Mouse (Mus musculus) fat pad, adult 2 months (tissue): Measurements from ENCODE around the gene Prkca.

Experiments
- DNase-seq: peaks from one replicate; pipeline ENCODE4 v3.0.0-alpha.2; 2011; ENCODE audit warnings: low read depth, low spot score; ENCODE audit errors: extremely low read depth

Prkca gene

DNA sequence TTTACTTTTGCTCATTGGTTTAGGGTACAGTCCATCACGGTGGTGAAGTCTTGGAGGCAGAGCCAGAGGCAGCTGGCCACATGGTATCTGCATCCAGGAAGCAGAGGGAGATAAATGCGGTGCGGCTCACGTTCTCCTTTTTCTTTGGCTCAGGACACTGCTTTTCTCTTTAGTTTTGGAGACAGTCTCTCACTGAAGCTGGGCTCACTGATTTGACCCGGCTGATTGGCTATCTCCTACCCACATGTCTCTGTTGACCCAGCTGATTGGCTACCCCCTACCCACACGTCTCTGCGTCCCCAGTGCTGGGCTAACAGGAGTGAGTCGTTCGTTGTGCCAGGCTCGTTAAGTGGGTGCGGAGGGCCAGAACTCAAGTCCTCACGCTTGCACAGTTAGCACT, 315.3 kb downstream of the Prkca start:
- DNase-seq = no peak

- no peak for DNase-seq
Measured at GRCm38 (mm10) chr11:108025726-108026425, 317.9 kb downstream of the Prkca start.

DNA sequence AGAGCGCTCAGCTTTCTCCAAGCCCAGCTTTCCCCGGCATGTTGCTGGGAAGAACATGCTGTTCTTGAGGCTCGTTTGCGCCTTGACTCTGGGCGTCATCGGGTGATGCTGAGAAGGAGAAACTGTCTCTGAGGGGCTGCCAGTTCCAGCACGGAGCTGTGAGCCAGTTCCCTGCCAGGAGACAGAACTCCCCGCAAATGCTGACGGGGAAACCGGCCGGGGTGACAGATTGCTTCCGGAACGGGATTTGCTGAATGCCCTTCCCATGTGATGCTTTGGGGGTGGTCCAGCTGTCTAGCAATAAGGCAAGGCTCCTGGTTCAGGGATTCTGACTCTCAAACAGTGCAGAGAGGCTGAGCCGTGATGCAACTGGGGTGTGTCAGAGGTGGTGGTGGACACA, 320.5 kb downstream of the Prkca start:
- no peak for DNase-seq

- no peak for DNase-seq
Measured at GRCm38 (mm10) chr11:108020889-108021288, 322.8 kb downstream of the Prkca start.

DNA sequence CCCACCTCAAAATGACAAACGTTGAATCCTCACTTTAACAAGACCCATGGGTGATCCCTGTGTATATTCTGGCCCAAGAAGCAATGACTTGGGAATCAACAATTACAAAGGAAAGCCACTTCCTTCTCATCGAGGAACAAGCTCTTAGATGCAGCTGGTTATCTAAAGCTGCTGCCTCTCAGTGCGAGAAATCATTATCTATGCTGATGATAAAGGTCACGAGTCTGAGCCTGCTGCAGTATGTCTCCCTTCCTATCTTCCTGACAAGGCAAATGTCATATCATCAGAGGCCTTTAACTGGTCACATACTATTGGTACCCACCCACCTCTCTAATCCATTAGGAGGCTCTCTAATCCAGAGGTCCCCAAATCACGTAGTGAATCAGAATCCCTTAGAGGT, 328.4 kb downstream of the Prkca start:
- no peak for DNase-seq

GRCm38 (mm10) chr11:108013390-108013789, 330.3 kb downstream of the Prkca start:
- DNase-seq = no peak

GRCm38 (mm10) chr11:108010465-108010864, 333.3 kb downstream of the Prkca start:
- no peak for DNase-seq

DNA sequence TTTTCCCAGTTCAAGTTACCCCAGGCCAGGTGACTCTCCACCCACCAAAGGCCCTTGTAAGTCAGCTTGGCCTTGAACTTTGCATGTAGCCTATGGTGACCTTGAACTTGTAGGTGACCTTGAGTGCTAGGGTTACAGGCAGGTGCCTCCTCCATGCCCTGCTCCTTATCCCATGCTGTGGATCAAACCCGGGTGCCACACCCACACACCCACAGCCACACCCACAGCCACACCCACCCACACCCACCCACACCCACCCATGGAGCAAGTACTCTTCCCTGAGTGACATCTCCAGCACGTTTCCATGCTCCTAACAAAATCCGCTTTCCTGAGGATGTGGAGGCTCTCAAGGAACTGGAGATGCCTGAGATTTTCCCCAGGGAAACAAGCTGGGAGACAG, 344.8 kb downstream of the Prkca start:
- DNase-seq = no peak

GRCm38 (mm10) chr11:107996896-107997670, 346.6 kb downstream of the Prkca start:
- DNase-seq = no peak

DNA sequence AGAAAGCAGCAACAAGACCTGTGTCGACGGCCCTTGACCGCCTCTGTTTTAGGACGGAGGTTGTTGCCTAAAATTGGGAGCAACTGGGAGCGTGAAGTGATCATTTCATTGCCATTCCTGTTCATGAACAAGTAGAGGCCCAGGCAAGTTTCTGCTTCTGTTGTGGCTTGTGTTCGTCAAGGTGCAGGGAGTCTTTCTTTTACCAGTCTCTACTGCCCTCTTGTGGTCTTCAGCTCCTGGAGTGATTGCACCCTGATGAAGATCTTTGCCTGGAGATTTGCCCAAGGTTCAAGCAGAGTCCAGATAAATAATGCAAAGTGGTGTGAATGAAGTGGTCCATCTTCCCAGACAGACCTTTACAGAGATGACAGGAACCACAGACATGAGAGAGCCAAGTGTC, 349.2 kb downstream of the Prkca start:
- DNase-seq = no peak

GRCm38 (mm10) chr11:107993792-107994191, 349.9 kb downstream of the Prkca start:
- no peak for DNase-seq

- no peak for DNase-seq
Measured at GRCm38 (mm10) chr11:107992500-107992899, 351.2 kb downstream of the Prkca start.

- no peak for DNase-seq
Measured at GRCm38 (mm10) chr11:107991990-107992389, 351.7 kb downstream of the Prkca start.

DNA sequence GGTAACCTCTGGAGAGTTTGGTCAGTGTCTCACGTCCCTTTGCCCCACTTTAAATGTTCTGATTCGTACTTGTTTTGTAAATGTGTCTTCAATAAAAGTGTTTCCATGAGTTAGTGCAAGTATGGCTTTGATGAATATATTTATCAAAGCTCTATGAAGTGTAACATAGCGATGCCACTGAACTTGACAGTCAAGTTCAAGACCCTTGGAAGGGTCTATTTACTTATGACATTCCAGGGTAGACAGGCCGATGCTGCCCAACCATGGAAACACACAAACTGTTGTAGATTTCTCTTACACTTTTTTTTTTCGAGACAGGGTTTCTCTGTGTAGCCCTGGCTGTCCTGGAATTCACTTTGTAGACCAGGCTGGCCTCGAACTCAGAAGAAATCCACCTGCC, 354.5 kb downstream of the Prkca start:
- no peak for DNase-seq

DNA sequence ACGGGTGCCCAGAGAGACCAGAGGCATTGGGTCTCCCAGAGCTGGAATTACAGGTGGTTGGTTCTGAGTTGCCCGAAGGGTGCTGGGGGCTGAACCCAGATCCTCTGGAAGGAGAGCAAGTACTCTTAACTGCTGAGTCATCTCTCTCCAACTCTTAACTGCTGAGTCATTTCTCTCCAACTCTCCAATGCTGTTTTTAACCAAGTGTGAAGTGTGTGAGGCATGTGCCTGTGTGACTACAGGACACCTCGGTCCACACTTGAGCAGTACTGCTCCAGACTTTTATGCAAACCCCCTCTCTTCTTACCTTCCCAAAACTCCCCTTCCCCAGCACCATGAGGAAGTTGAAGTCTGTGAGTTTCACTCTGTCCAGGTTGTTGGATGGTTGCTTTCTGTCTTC, 357.8 kb downstream of the Prkca start:
- no peak for DNase-seq

DNA sequence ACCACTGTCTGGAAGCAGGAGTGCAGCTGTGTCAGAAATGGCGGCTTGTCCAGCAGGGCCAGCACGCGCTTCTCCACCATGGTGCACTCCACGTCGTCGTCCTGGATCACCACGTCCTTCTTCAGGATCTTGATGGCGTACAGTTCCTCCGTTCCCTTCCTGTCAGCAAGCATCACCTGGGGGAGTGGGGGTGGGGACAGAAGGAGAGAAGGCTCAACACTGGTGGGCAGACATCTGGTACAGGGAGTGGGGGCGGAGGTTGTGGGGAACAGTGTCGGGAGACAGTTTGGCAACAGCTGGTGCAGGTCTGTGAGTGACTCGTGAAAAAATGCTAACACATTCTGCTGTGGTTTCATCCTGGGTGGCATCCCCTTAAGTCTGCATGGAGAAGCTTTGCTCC, 359.8 kb downstream of the Prkca start:
- DNase-seq = no peak

GRCm38 (mm10) chr11:107983224-107983623, 360.5 kb downstream of the Prkca start:
- DNase-seq = no peak

DNA sequence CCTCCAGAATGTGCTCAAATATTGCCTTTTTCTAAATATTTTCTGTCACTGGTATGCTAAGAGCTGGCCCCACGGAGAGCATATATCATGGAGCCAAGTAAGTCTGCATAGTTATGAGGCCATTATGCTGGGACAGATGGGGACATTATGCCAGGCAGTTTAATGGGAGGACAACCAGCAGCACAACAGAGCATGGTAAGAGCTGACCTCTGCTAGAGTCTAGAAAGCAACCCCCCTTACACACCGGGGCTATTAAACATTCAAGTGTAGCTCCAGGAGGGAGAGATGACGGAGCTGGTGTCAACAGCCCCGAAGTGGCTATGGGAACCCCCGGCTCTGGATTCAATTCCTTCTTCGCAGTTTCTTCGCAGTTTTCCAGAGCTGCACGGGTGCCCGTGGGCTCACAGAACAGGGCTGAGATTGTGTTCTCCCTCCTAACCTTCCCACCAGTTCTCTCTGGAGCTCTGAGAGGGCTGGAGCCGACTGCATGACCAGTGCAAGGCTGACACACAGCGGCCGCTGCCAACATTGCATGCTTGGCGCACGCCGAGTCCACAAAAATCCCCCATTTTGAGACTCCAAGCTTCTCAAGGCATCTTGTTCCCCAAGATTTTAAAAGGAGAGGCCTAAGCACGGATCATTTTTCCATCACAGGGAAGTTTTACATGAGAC, 361.4 kb downstream of the Prkca start:
- no peak for DNase-seq

- no peak for DNase-seq
Measured at GRCm38 (mm10) chr11:107979497-107980174, 364.1 kb downstream of the Prkca start.

- no peak for DNase-seq
Measured at GRCm38 (mm10) chr11:107969943-107970342, 373.8 kb downstream of the Prkca start.

GRCm38 (mm10) chr11:107968147-107968546, 375.6 kb downstream of the Prkca start:
- DNase-seq = no peak
